Mouse (Mus musculus): ENCODE results near the gene Ylpm1.

- TF ChIP-seq USF1 (IDR thresholded peaks at IDR 0.05; ENCODE audit: low read depth) (no peak), CTCF (IDR thresholded peaks at IDR 0.05; ENCODE audit: control insufficient read depth, insufficient read depth, insufficient read length) (no peak), MYOG (IDR thresholded peaks at IDR 0.05; ENCODE audit: control insufficient read depth, extremely low read depth, insufficient read length) (no peak), MYOD1 (IDR thresholded peaks at IDR 0.05; ENCODE audit: control insufficient read depth, insufficient read length, low read depth) (peak; percentile 46)
Observed at GRCm38 (mm10) chr12:85094706-85095105, 98.6 kb downstream of the Ylpm1 start.

All from C2C12 (cell line).